ENCODE assay signal across 9 mouse cellular contexts in the genomic region with DNA sequence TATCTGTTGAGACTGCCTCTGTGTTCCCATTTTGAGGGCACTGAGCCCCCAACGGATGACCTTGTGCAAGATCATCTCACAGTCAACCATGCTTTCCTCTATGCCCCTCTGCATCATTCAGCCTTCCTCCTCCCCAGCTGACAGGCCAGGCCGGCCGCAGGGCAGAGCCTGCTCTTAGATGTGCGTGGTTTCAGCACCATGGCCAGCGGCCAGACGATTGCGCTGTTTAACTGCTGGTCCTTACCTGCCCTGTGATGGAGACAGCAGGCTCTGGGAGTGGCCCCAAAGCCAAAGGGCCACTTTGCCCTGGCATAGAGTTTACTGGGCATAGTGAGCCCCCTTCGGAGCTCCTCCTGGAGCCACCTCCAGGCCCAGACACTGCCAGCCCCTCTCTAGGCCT. TPM values are rescaled to one million over a fixed set of nuclear protein-coding genes. Genes with fewer than 3 reads are reported as not detected.
DNase-seq lines count a peak whose midpoint lies in the region; ATAC-seq and TF ChIP-seq lines count a peak whose summit lies in the region.
"Had no signal": no experiment of that assay in that cellular context is flagged by ENCODE, and none has a peak within 500 bp of the region (broad histone marks: within the 10 kb centered on the region; RNA-seq: fewer than 3 reads in every experiment).

No protein-coding gene starts in this region.

- no peaks in the 10 kb centered on the region for H3K79me2 ChIP-seq in liver, adult 2 months (ENCODE audit: control insufficient read depth, insufficient read depth, low read length)

- no peaks in the 10 kb centered on the region for H3K4me1 ChIP-seq in kidney, embryonic 15.5 days
- H3K4me1 ChIP-seq in liver, adult 2 months (ENCODE audit: control insufficient read depth, insufficient read depth, low read length): no peaks in the 10 kb centered on the region
- no peaks in the 10 kb centered on the region for H3K4me1 ChIP-seq in stomach, embryonic 16.5 days (ENCODE audit: control insufficient read depth, insufficient read depth, low read length)
- no peaks in the 10 kb centered on the region for H3K4me1 ChIP-seq in intestine, postnatal 0 days (replicated peaks; ENCODE audit: control insufficient read depth, insufficient read depth, low read length)

- no peak overlapping the region for H3K4me2 ChIP-seq in kidney, embryonic 15.5 days
- no peak overlapping the region for H3K4me2 ChIP-seq in stomach, embryonic 16.5 days (ENCODE audit: low read depth, low read length)
- H3K4me2 ChIP-seq in intestine, postnatal 0 days (replicated peaks; ENCODE audit: low read depth): no peak overlapping the region

- H3K27me3 ChIP-seq in kidney, embryonic 15.5 days: no peaks in the 10 kb centered on the region
- no peaks in the 10 kb centered on the region for H3K27me3 ChIP-seq in liver, adult 2 months (ENCODE audit: control insufficient read depth, insufficient read depth, low read length)
- H3K27me3 ChIP-seq in stomach, embryonic 16.5 days (ENCODE audit: control insufficient read depth, insufficient read depth, low read length): no peaks in the 10 kb centered on the region
- no peaks in the 10 kb centered on the region; the same call in 1 of the 2 replicates for H3K27me3 ChIP-seq in intestine, postnatal 0 days (replicated peaks; ENCODE audit: control insufficient read depth, insufficient read depth, low read length)

- no peak for ATAC-seq in kidney, embryonic 15.5 days (replicated peaks; ENCODE audit: low FRiP score)
- peak; percentile 41; the same call in 1 of the 2 replicates for ATAC-seq in stomach, embryonic 16.5 days (ENCODE audit: insufficient read depth, low FRiP score)
- ATAC-seq in intestine, postnatal 0 days: no peak

- H3K9ac ChIP-seq in kidney, embryonic 15.5 days: no peak overlapping the region
- no peak overlapping the region for H3K9ac ChIP-seq in liver, adult 2 months (ENCODE audit: low read depth, low read length)
- H3K9ac ChIP-seq in stomach, embryonic 16.5 days (ENCODE audit: low read length): no peak overlapping the region
- no peak overlapping the region for H3K9ac ChIP-seq in intestine, postnatal 0 days (ENCODE audit: low read depth, low read length)

- H3K4me3 ChIP-seq in kidney, embryonic 15.5 days (replicated peaks): no peak overlapping the region
- H3K4me3 ChIP-seq in liver, adult 2 months (ENCODE audit: insufficient read depth, low read depth, low read length): no peak overlapping the region
- no peak overlapping the region for H3K4me3 ChIP-seq in stomach, embryonic 16.5 days (replicated peaks; ENCODE audit: low read length)
- no peak overlapping the region for H3K4me3 ChIP-seq in intestine, postnatal 0 days (ENCODE audit: low read depth, low read length)

- TF ChIP-seq CTCF in liver, adult 2 months (IDR thresholded peaks at IDR 0.05; ENCODE audit: low read depth, low read length): no peak
- no peak for TF ChIP-seq CTCF in intestine, postnatal 0 days (IDR thresholded peaks at IDR 0.05; ENCODE audit: low read depth)

- peak; percentile 10 for DNase-seq in kidney, adult 11 months
- peak; percentile 70 for DNase-seq in R1 (ENCODE audit: low read depth, low spot score)
- peak; percentile 85 for DNase-seq in forelimb bud, embryonic 11.5 days (ENCODE audit: low read depth, low spot score)
- DNase-seq in liver, adult 2 months (ENCODE audit: extremely low read depth, low read depth, low spot score): peak; percentile 3
- no peak for DNase-seq in layer of hippocampus, adult 9-11 months

- H3K27ac ChIP-seq in kidney, embryonic 15.5 days: no peak overlapping the region
- H3K27ac ChIP-seq in liver, adult 2 months (replicated peaks; ENCODE audit: insufficient read depth, low read depth, low read length): no peak overlapping the region
- H3K27ac ChIP-seq in stomach, embryonic 16.5 days (ENCODE audit: low read length): no peak overlapping the region
- no peak overlapping the region for H3K27ac ChIP-seq in intestine, postnatal 0 days (ENCODE audit: low read depth, low read length)
- H3K27ac ChIP-seq: macrophage had no signal

- no peak for TF ChIP-seq POLR2A in liver, adult 2 months (IDR thresholded peaks at IDR 0.05; ENCODE audit: extremely low read depth, insufficient read depth, low read length)

- H3K36me3 ChIP-seq in kidney, embryonic 15.5 days: no peaks in the 10 kb centered on the region
- no peaks in the 10 kb centered on the region for H3K36me3 ChIP-seq in liver, adult 2 months (ENCODE audit: control insufficient read depth, insufficient read depth, low read length)
- H3K36me3 ChIP-seq in stomach, embryonic 16.5 days (ENCODE audit: control insufficient read depth, insufficient read depth, low read length): no peaks in the 10 kb centered on the region
- H3K36me3 ChIP-seq in intestine, postnatal 0 days (ENCODE audit: control insufficient read depth, insufficient read depth): no peaks in the 10 kb centered on the region

- no peaks in the 10 kb centered on the region for H3K9me3 ChIP-seq in kidney, embryonic 15.5 days (replicated peaks)
- no peaks in the 10 kb centered on the region for H3K9me3 ChIP-seq in stomach, embryonic 16.5 days (replicated peaks; ENCODE audit: control insufficient read depth, low read length)
- H3K9me3 ChIP-seq in intestine, postnatal 0 days (ENCODE audit: control insufficient read depth): no peaks in the 10 kb centered on the region

- WGBS in kidney, embryonic 15.5 days: 11% methylated on average over 8 of the region's 8 CpGs
- 11% methylated on average over 8 of the region's 8 CpGs for WGBS in liver, adult 2 months
- 8% methylated on average over 8 of the region's 8 CpGs for WGBS in stomach, embryonic 16.5 days
- 7% methylated on average over 8 of the region's 8 CpGs for WGBS in intestine, postnatal 0 days

RNA-seq across cellular contexts. Expression of gene Dlgap4, which starts 39.3 kb away (rescaled TPM):
- polyA plus RNA-seq in kidney, embryonic 15.5 days (2015; fragmentation: Nextera tagmentation; extraction: Ambion mirVana): 60.5 and 70.0 TPM in 2 replicates
- 3.2 and 4.0 TPM in 2 replicates for total RNA-seq in liver, adult 2 months (2014; rRNA removed)
- 13.9 and 22.8 TPM in 2 replicates for polyA plus RNA-seq in liver, adult 2 months (2012; rRNA removed)
- 55.5 and 56.4 TPM in 2 replicates for polyA plus RNA-seq in stomach, embryonic 16.5 days (2015; fragmentation: Nextera tagmentation; extraction: Ambion mirVana)
- polyA plus RNA-seq in intestine, postnatal 0 days (2015; fragmentation: Nextera tagmentation; extraction: Ambion mirVana): 37.5 and 43.1 TPM in 2 replicates
